Mouse (Mus musculus) G1E (cell line): Measurements from ENCODE around the gene Timp3. TPM values are rescaled to one million over a fixed set of nuclear protein-coding genes. Genes with fewer than 3 reads are reported as not detected.
"Not testable (repeated sequence)": the region's sequence is repeated elsewhere in the genome, so short reads cannot be mapped to it uniquely, and the experiment has no call there.

ENCODE experiments used
- ATAC-seq: 2 replicates; pipeline ENCODE4 v1.8.0; 2016; ENCODE audit warnings: mild to moderate bottlenecking; ENCODE audit not compliant: insufficient number of reproducible peaks, poor library complexity, low FRiP score, severe bottlenecking; ENCODE audit errors: extremely low read depth
- DNase-seq: peaks from one replicate; pipeline ENCODE4 v3.0.0; 2012; ENCODE audit warnings: low spot score
- H3K27me3 ChIP-seq: 2 replicates; pipeline ENCODE4 v1.6.1; 2012; ENCODE audit warnings: mild to moderate bottlenecking, low read length, inconsistent platforms; ENCODE audit not compliant: insufficient read depth
- H3K36me3 ChIP-seq: replicated peaks from 2 replicates; pipeline ENCODE3; 2012; ENCODE audit warnings: mild to moderate bottlenecking, inconsistent platforms
- H3K4me1 ChIP-seq: 2 replicates; pipeline ENCODE4 v1.6.1; 2012; ENCODE audit warnings: low read depth, low read length, inconsistent platforms, mixed read lengths; ENCODE audit not compliant: insufficient read depth
- H3K4me3 ChIP-seq: 2 replicates; pipeline ENCODE4 v1.5.1; 2012; ENCODE audit warnings: low read depth, mild to moderate bottlenecking, inconsistent platforms, low read length, moderate library complexity, mixed read lengths
- H3K9me3 ChIP-seq: replicated peaks from 2 replicates; pipeline ENCODE4 v1.6.1; 2012; ENCODE audit warnings: inconsistent platforms
- CTCF ChIP-seq: IDR thresholded peaks from 2 replicates; pipeline ENCODE4 v1.5.1; 2012; ENCODE audit warnings: low read depth, low read length, inconsistent platforms, mixed read lengths
- GATA1 ChIP-seq: IDR thresholded peaks from 2 replicates; pipeline ENCODE4 v1.6.1; 2012; ENCODE audit warnings: borderline replicate concordance, low read length, inconsistent platforms, mixed read lengths
- GATA2 ChIP-seq: IDR thresholded peaks from 2 replicates; pipeline ENCODE4 v1.6.1; 2012; ENCODE audit warnings: low read depth, low read length, inconsistent platforms, borderline replicate concordance
- POLR2AphosphoS5 ChIP-seq: IDR thresholded peaks from 2 replicates; pipeline ENCODE4 v1.6.1; 2012; ENCODE audit warnings: low read depth, low read length, inconsistent platforms; ENCODE audit not compliant: insufficient replicate concordance
- TAL1 ChIP-seq: conservative IDR thresholded peaks from 2 replicates; pipeline ENCODE4 v1.6.1; 2012; ENCODE audit warnings: low read depth, low read length, inconsistent platforms, mixed read lengths
- polyA plus RNA-seq: library from polyadenylated mRNA; stranded (reverse); fragments of >175 nt; gene quantifications from 2 replicates; pipeline ENCODE4 v1.2.3, GENCODE M21; 2012
- total RNA-seq, 2 experiments: library from RNA; stranded (forward) in 1 of 2; stranded (reverse) in 1 of 2; fragments of 200-1000 nt in 1 of 2; fragments of >200 nt in 1 of 2; fragmentation: Nextera tagmentation in 1 of 2; gene quantifications; 2 replicates each; pipeline ENCODE4 v1.2.3; 2014 to 2017

Timp3 gene
- total and polyA plus RNA-seq, 3 experiments: 15.0 to 110 (median 15.7) TPM

DNA sequence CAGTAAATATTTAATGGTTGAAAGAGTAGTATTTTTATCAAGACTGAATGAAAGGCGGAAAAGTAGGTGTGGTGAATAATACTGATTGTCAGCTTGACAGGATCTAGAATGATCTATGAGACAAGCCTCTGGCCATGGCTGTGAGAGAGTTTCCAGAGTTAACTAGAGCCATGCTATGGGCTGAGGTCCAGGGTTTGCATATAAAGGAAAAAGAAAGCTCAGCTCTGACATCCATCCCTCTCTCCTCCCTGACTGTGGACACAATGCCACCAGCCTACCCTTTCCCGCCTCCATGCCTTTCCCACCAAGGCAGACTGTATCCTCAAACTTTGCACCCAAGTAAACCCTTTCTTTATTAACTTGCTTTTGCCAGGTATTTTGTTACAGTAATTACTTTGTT lies 73.9 kb downstream of the Timp3 start:
- no peak for DNase-seq
- H3K4me3 ChIP-seq: no peak overlapping the region
- TF ChIP-seq GATA2 (no peak), CTCF (no peak), POLR2AphosphoS5 (no peak), TAL1 (no peak), GATA1 (no peak)
- H3K9me3 ChIP-seq: no peaks in the 10 kb centered on the region
- H3K27me3 ChIP-seq: peaks cover 11% of the 10 kb centered on the region
- ATAC-seq: no peak
- no peaks in the 10 kb centered on the region for H3K36me3 ChIP-seq
- H3K4me1 ChIP-seq: no peaks in the 10 kb centered on the region

DNA sequence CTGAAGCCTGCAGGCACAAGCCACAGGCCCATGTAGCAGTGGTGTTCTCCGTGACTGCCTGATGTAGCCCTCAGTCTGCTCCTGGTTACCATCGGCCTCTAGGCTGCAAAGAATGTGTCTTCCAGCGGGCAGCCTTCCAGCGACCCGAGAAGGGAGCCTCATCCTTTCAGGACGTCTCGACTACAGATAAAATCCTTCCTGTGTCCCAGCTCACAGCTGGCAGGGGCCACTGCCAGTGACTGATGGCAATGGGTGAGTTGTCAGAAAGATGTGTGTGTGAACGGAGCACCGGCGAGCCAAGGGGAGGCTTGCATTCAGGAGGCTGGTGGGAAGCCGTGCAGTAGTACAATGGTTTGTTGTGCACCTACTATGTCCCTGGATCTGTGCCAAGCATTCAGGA lies 75.7 kb downstream of the Timp3 start:
- H3K4me1 ChIP-seq: no peaks in the 10 kb centered on the region
- H3K27me3 ChIP-seq: peaks cover 7% of the 10 kb centered on the region
- H3K36me3 ChIP-seq: no peaks in the 10 kb centered on the region
- no peak overlapping the region for H3K4me3 ChIP-seq
- no peaks in the 10 kb centered on the region for H3K9me3 ChIP-seq
- TF ChIP-seq GATA1 (no peak), TAL1 (no peak), GATA2 (no peak), POLR2AphosphoS5 (no peak), CTCF (no peak)
- no peak for DNase-seq
- no peak for ATAC-seq

DNA sequence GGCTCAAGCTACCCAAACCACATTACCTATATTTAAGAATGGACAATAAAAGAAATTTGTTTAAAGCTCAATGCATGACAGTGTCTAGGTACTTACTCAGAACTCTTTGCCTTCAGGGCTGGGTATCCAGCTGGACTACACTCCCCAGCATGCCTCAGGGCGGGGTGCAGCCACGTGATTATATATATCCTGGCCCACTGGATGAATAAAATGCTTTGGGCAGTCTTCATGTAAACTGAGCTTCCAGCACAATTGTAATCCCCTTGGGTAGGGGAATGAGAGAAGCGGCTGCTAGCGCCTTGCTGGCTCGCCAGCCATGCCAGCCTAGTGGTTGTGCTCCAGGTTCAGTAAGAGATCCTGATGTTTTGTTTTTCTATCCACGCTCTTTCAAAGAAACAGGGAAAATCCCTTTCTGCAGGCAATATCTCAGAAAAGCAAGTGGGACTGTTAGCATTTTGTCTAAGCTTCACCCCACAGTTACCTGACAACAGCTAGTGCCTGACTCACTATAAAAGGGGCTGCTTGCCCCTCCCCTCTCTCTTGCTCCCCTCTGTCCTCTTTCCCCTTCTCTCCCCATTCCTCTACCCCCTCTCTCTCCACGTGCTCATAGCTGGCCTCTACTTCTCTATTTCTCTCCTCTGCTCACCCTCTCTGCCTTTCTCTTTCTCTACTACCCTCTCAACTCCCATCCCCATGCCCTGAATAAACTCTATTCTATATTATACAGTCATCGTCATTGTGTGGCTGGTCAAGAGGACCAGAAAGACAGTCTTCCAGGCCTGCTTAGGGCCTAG lies 76.4 kb downstream of the Timp3 start:
- ATAC-seq: no peak
- TF ChIP-seq TAL1 (no peak), GATA1 (no peak), GATA2 (no peak)
- Histone ChIP-seq H3K36me3 (no peaks in the 10 kb centered on the region), H3K4me1 (no peaks in the 10 kb centered on the region), H3K9me3 (no peaks in the 10 kb centered on the region; the same call in 1 of the 2 replicates), H3K27me3 (peaks cover 13% of the 10 kb centered on the region), H3K4me3 (no peak overlapping the region)
- DNase-seq: no peak

DNA sequence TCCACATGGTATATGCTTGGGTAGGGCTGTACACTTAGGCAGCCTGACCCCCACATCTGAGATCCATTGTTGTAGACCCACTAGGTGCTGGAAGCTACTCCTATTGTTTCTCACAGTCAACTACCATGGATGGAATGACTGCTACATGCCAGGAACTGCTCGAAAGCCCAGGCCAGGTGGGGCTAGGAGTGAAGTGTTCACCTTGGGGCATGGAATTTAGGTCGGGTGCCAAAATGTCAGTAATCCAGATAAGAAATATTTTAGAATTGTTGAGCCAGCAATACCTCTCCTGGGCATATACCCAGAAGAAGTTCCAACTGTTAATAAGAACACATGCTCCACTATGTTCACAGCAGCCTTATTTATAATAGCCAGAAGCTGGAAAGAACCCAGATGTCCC lies 78.6 kb downstream of the Timp3 start:
- H3K9me3 ChIP-seq, H3K4me3 ChIP-seq, ATAC-seq, DNase-seq, H3K36me3 ChIP-seq, H3K4me1 ChIP-seq: not testable (repeated sequence)
- H3K27me3 ChIP-seq: peaks cover 15% of the 10 kb centered on the region

DNA sequence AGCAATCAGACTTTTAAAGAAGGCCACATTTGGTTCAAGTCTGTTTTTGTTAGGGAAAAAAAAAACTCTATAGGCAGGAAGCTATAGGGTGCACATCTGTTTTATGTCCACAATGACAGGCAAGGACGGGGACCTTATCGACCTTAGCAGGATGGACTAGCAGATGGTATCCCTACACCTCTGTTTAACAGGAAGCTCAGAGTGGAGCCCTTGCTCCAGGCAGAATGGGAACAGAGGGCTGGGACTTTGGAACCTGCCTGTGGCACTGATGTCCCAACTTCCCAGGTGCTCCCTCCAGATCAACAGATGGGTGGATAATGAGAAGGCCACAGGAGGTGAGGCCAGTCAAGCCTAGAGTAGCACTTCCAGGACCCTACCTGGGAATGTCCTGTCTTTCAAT lies 80.5 kb downstream of the Timp3 start:
- no peak for TF ChIP-seq GATA1
- TF ChIP-seq TAL1: no peak
- TF ChIP-seq CTCF: no peak
- no peak for TF ChIP-seq POLR2AphosphoS5
- TF ChIP-seq GATA2: no peak
- DNase-seq (no peak), ATAC-seq (no peak)
- Histone ChIP-seq H3K4me1 (no peaks in the 10 kb centered on the region), H3K36me3 (no peaks in the 10 kb centered on the region), H3K27me3 (peaks cover 23% of the 10 kb centered on the region), H3K4me3 (no peak overlapping the region), H3K9me3 (no peaks in the 10 kb centered on the region; the same call in 1 of the 2 replicates)

DNA sequence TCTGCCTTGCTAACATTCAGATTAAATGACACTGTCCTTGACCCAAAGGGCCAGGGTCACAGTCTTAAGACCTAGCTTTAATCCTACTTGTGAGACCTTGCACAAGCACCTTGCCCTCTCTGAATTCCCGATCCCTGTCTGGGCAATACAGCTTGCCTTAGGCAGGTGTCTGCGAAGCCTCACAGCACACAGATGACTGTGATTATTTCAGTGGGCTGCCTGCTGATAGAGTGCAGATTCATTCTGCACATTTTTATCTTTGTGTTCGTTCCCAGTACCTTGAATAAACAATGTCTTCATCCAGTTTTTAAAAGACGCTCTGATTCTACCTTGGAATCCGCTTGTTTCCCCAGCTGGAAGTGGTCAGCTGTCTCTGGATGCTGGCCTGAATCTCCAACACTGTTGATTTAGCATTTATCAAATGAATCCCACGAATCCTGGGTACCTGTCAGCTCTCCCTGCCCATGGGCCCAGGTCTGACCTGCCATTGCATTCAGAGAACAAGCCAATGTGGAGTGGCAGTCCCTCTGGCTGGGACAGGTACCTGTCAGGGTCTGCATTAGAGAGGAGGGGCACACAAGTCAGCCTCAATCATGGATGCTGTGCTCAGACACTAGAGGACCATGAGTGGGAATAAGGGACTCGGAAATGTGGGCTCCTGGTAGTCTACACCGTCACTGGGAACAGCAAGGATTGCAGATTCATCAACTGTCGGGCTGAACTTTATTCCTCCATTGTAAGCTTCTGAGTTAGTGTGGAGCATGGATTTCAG lies 81.2 kb downstream of the Timp3 start:
- Histone ChIP-seq H3K27me3 (peaks cover 23% of the 10 kb centered on the region), H3K9me3 (no peaks in the 10 kb centered on the region; the same call in 1 of the 2 replicates), H3K36me3 (no peaks in the 10 kb centered on the region), H3K4me1 (no peaks in the 10 kb centered on the region), H3K4me3 (no peak overlapping the region)
- no peak for ATAC-seq
- no peak for DNase-seq
- TF ChIP-seq POLR2AphosphoS5 (no peak), GATA1 (no peak), GATA2 (no peak), CTCF (no peak), TAL1 (no peak)

DNA sequence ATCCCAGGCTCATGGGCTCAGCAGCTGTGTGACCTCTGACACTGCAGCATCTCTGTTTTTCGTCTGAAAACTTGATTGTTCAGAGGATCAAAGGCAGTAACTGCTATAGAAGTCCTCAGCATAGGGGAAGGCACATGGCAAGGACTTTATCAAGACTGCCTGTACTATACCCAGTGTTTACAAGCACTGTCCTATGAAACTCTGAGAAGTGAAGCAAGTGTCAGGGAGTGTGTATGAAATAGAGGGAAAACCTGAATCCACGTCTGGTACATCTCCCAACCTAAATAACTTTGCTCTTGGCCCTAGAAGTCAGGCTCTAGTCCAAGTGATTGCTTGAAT lies 81.7 kb downstream of the Timp3 start:
- Histone ChIP-seq H3K27me3 (peaks cover 23% of the 10 kb centered on the region), H3K9me3 (no peaks in the 10 kb centered on the region; the same call in 1 of the 2 replicates), H3K36me3 (no peaks in the 10 kb centered on the region), H3K4me3 (no peak overlapping the region), H3K4me1 (no peaks in the 10 kb centered on the region)
- ATAC-seq (no peak), DNase-seq (no peak)
- TF ChIP-seq GATA2 (no peak), CTCF (no peak), POLR2AphosphoS5 (no peak), TAL1 (no peak), GATA1 (no peak)
